Mouse (Mus musculus): Measurements from ENCODE around the gene Hoxb13.

Hoxb13 gene

DNA sequence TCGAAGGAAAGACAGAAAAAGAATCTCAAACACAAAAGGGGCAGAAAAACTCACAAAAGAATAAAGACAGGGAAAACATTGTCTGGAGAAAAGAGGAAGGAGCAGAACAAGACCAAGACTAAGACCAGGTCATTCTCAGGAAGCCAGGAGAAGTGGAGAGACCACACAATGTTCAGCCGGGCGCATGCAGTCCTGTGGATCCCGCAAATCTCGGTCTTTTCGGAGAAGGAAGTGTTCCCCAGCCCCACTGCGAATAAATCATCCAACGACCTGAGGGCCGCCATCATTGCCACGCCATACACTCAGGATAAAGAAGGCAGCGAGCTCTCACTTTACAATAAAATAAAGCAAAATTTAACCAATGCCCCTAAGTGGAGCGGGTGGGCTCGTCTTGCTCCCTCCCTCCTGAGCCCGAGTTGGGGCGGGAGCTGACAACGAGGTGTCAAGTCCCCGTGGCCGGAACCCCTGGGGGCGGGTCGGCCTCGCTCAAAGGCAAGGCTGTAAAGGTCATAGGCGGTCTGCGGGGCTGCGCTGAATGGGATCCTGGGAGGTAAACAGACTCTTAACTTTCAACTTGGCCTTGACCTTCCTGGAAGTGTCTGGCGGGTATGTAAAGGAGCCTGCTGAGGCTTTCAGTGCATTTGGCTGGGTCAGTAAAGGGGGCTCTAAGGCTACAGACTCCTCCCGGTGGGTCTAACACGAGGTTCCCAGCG lies 4.2 kb upstream of the Hoxb13 start:
- no peak for DNase-seq (ENCODE audit: low read depth, low spot score)

GRCm38 (mm10) chr11:96191132-96191531 lies 3.0 kb upstream of the Hoxb13 start:
- no peak for DNase-seq (ENCODE audit: low read depth, low spot score)

DNA sequence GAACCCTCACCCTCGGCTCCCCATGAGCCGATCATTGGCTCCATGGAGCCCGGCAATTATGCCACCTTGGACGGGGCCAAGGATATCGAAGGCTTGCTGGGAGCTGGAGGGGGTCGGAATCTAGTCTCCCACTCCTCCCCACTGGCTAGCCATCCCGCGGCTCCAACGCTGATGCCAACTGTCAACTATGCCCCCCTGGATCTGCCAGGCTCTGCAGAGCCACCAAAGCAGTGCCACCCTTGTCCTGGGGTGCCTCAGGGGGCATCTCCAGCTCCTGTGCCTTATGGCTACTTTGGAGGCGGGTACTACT lies 240 bp downstream of the Hoxb13 start:
- DNase-seq (ENCODE audit: low read depth, low spot score) = no peak

GRCm38 (mm10) chr11:96194961-96195640 lies 985 bp downstream of the Hoxb13 start:
- DNase-seq (ENCODE audit: low read depth, low spot score) = no peak

- DNase-seq (ENCODE audit: low read depth, low spot score) = no peak
These were observed 1.7 kb downstream of the Hoxb13 start for GRCm38 (mm10) chr11:96195769-96196280.

- peak; percentile 56 for DNase-seq (ENCODE audit: low read depth, low spot score)
These were observed 4.5 kb downstream of the Hoxb13 start for GRCm38 (mm10) chr11:96198642-96199041.

DNA sequence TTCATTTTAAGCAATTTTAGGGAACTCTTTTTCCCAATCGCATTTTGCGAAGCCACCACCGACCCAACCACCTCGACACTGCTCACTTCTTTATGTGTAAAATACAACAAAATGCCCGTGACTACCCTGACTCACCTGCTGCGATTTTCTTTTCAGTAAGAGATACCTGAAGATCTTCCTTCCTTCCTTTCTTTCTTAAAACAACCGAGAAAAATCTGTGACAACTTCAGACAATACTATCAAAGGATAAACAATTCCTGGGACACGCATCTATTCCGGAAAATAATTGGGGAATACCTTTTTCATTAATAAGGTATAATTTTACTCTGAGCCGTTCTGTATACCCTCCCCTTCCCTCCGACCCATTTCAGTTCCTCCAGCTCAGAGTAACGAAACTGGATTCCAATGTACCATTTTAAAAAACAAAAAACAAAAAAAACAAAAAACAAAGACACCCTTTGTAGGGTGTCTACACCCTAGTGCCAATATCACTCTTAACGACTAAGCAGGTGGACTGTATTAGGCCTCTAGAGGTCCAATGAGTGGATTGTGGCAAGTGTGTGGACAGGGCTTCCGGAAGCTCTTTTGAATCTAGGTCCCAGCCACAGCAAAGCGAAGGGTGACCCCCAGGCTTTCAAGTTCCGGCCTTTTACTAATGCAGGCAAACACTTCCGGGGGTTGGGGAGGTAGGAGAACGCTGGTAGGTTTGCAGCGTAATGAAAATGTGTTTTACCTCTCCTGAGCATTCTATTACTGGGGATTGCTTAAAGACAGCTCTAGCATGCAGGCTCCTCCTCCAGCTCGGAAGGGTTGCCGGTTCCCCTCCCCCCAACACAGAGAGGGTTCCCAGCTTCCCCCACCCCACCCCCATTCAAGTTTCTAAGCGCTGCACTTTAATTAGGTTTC lies 5.3 kb downstream of the Hoxb13 start:
- no peak for DNase-seq (ENCODE audit: low read depth, low spot score)

DNA sequence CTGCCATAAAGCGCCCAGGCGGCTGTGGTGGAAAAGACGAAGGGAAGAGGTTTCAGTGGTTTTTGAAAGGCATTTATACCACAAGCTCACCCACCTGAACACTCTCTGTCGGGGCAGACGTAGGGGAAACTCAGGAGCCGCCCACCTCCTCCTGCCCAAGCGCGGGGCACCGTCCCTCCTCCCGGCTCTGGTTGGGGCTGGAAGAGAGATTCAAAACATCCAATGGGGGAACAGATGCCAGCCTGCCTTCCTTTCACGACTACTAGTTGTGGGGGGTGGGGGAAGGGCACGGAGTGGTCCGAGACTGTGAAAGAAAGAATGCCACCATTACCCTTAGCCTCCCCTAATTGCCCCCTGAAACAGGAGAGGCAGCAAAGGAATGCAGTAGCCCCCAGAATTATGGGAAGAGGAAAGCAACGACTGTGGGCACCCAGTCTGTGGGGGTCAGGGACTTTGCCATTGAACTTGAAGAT lies 6.1 kb downstream of the Hoxb13 start:
- DNase-seq (ENCODE audit: low read depth, low spot score) = no peak

GRCm38 (mm10) chr11:96201741-96202140 lies 7.6 kb downstream of the Hoxb13 start:
- no peak for DNase-seq (ENCODE audit: low read depth, low spot score)

- no peak for DNase-seq (ENCODE audit: low read depth, low spot score)
These were observed 8.4 kb downstream of the Hoxb13 start for GRCm38 (mm10) chr11:96202401-96203081.

- DNase-seq (ENCODE audit: low read depth, low spot score) = no peak
These were observed 9.2 kb downstream of the Hoxb13 start for GRCm38 (mm10) chr11:96203182-96203788.

GRCm38 (mm10) chr11:96203789-96204186 lies 9.7 kb downstream of the Hoxb13 start:
- no peak for DNase-seq (ENCODE audit: low read depth, low spot score)

DNA sequence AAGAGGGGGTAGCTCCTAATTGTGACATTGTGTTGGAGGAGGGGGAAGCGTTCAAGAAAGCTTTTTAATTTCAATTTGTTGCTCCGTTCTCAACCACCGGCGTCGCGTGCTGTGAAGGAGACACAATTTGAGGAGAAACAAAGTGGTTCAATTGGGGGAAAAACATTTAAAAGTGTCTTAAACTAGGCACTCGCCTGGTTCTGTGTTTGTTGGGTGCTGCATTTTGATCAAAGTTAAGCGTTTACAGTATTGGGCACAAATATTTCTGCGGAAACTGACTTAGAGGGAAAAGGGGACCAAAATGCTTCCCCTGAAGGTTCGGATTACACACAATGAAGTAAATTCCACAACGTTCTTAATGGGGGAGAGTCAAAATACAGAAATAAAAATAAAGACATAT lies 10.2 kb downstream of the Hoxb13 start:
- DNase-seq (ENCODE audit: low read depth, low spot score) = no peak

- DNase-seq (ENCODE audit: low read depth, low spot score) = no peak
These were observed 11.5 kb downstream of the Hoxb13 start for GRCm38 (mm10) chr11:96205426-96206131.

GRCm38 (mm10) chr11:96223813-96224212 lies 29.7 kb downstream of the Hoxb13 start:
- DNase-seq (ENCODE audit: low read depth, low spot score) = peak; percentile 54

DNA sequence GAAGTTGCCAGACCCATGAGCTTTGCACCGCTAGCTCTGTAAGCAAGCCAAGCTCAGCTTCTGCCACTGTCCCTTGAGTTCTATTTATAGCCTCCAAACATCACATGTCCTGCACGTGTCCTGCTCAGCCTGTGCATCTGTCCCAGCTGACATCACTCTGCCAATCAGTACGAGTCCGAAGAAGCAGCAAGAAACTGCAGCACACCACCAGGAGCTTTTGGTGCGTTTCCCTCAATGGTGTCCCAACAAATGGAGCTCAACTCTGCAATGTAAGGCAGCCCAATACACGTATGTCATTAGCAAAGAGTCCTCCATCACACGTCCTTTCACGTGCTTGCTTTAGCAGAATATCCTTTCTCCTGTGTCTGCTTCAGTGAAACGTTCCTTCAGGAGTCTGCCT lies 33.6 kb downstream of the Hoxb13 start:
- no peak for DNase-seq (ENCODE audit: low read depth, low spot score)

DNA sequence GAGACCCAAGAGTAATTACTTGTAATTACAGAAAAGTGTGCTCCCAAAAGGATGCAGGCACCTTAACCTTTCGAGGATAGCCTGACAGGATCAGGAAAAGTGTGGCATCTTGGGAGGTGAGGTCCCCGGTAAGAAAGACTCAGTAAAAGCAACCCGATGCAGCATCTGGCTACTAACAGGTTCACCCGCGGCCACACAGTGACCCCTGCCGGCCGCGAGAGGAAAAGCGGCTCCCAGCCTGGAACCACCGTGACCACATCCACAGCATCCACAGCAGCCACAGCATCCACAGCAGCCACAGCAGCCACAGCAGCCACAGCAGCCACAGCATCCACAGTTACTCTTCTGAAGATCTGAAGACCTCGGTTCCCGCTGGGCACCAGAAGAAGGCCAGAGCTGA lies 40.8 kb downstream of the Hoxb13 start:
- DNase-seq (ENCODE audit: low read depth, low spot score) = peak; percentile 66

- DNase-seq (ENCODE audit: low read depth, low spot score) = peak; percentile 85
These were observed 46.1 kb downstream of the Hoxb13 start for GRCm38 (mm10) chr11:96240211-96240610.
